Mouse (Mus musculus): Measurements from ENCODE around the gene Slc43a1.
"Not testable (repeated sequence)": the region's sequence is repeated elsewhere in the genome, so short reads cannot be mapped to it uniquely, and the experiment has no call there.

The Slc43a1 gene

DNA sequence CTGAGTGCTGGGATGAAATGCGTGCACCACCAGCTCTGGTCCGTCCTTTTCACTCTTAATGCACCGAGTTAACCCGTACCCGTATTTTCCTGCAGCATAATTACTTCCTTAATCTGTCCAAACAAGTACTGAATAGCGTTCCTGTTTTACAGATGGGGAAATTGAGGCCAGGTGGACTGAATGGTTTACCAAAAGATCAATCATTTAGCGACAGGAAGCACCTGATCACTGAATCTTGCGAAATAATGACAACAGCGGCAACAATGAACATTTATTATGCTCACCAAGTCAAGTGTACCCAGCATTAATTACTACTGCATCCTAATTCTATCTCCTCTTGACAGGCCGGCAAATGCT, at the start of gene Slc43a1:
Slc43a1 (plus strand) TSS at position 258 of the 357 bp plus-strand sequence.
- in situ Hi-C loops (cut with MboI, MseI) = no loop called here

DNA sequence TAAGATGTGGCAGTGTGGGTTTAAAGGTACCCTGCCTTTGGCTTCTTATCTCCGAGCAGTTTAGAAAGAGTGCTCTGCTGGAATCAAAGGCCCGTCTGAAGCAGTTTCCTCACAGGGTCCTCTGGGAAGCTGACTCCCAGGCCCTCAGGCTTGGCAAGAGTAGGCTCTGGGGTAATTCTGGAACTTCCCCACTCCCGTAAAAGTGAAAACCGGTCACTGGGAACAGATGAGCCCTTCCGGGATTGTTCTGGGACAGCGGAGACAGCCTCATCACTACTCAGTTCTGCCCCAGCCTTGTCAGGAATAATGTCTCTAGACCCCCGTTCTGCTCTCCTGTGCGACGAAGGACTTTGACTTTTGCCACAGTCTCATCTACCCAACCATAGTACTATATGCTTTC, 48.2 kb upstream of the Slc43a1 start:
- in situ Hi-C loops (cut with MboI, MseI) = no loop called here

DNA sequence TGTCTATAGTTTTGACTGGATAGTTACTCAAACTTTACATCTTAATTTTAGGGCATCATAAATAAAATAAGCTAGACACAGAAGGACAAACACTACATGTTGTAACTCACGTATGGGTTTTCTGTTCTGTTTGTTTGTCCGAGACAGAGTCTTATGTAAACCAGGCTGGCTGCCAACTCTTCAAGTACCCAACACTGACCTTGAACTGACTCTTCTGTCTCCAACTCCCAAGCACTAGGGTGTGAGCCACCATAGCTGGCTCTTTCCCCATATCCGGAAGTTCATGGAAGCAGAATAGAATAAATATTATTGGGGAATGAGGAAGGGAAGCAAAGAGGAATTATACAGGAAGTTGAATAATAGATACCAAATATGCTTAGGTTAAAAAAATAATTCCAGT, 46.1 kb upstream of the Slc43a1 start:
- in situ Hi-C loops (cut with MboI, MseI) = no loop called here

DNA sequence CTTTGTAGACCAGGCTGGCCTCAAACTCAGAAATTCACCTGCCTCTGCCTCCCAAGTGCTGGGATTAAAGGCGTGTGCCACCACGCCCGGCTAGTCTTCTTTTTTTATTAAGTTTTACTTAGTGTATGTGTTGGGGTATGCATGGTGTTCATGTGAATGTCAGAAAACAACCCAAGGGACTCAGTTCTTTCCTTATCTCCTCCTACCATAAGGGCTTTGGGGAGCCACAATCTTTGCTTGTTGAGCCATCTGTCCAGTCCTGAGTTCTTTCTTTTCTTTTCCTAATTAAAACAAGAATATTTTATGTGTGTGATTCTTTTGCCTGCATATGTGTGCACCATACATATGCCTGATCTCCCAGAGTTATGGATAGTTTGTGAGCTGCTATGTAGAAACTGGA, 45.5 kb upstream of the Slc43a1 start:
- in situ Hi-C loops (cut with MboI, MseI) = no loop called here

DNA sequence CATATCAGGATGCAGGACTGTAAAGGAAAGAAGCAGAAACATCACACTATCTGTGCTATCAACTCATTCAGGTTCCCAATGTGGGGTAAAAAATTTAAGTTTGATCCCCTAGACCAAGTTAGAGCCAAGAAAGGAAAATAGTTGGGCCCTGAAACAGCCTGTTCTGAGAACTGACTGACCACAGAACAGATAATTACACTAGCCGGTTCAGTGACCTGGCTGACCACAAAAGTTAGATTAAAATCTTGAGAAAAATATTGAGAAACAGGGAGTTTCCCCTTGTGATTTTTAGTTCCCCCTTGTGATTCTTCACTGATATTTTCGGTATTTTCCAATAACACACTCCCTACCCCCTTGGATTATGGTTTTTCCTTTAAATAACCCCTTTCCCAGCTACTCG, 44.8 kb upstream of the Slc43a1 start:
- in situ Hi-C loops (cut with MboI, MseI) = no loop called here

DNA sequence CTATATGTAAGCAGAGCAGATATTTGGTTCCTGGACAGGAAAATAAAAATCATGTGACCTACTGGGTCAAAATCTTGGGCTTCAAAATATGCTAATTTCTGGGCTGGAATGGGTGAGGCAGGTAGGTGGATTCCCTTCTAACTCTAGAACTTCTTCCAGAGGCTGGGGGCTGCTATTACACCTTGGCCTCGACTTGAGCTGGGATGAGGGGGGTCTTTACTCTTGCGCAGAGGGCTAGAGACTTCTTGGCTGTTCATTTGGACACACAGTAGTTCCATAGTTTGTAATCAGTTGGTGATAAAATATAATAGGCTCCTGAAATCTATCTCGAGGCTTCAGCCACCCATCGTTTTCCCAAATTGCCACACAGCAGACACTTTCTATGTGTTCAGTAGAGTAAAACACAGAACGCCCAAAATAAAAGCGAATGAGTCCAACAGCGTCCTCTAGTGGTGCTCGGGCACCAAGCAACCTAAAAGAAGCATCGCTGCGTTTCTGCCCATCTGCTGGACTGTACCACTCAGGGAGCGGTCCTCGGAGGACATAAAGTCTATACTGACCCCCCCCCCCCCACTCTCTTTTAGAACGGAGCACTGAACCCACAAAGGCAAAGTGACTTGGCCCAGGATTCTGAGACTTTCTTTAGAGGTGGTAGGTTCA, 40.7 kb upstream of the Slc43a1 start:
- in situ Hi-C loops (cut with MboI, MseI) = no loop called here

DNA sequence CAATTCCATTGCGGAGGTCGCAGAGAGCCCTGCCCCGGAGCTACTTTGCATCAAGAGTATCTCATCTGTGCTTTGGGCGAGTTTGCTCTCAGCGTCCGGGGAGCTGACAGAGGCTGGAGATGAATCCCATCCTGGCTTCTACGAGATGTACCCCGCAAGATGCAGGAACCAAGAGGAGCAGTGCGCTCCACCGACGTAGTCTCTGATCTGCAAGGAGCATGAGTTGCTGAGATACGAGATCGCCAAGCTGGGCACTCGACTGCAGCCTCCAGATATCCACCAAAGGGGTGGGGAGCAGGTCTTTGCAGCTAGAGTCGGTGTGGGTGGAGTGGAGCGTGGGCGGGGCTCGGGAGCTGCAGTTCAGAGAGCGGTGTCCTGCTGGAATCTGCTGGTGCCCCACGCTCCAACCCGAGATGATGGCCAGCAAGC, 40.1 kb upstream of the Slc43a1 start, which contains the start of gene Ube2l6:
Ube2l6 (plus strand) TSS at position 336 of the 429 bp plus-strand sequence.
- in situ Hi-C loops (cut with MboI, MseI) = no loop called here

DNA sequence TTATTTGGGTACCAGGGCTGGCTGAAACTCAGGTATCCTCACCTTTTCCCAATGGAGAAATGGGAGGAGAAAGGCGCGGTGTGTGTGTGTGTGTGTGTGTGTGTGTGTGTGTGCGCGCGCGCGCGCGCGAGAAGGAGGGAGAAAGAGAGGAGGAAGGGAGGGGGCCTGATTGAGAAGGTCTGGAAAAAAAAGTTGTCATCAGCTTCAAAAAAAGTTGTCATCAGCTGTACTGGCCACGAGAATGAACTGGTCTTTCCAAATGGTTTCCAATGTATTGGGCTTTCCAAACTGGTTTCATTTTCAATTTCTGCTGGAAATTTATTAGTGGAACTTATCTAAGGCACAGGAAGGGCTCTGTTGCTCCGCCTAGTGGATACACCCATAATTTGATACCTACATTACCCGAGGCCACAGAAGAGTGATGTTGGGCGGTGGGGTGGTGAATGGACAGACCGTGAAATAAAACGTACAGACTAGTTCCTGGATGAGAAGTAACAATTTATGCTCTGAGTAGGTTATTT, 39.5 kb upstream of the Slc43a1 start:
- in situ Hi-C loops (cut with MboI, MseI) = no loop called here

DNA sequence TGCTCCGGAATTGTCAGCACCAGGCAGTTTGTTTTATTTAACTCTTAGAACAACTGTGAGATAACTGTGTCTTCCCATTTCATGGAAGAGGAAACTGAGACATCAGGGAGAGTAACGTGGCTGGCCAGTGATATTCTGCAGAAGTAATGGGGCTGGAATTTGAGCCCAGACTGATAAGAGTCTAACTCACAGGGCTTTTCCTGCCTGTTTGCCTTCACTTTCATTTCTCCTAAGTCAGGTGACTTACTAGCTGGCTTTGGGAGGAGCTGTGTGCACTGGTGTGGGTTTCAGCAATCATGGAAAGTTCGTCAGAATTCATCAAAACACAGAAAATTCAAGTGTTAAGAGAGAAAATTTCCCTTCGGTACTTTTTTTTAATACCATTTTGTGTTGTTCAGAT, 38.3 kb upstream of the Slc43a1 start:
- in situ Hi-C loops (cut with MboI, MseI) = no loop called here

DNA sequence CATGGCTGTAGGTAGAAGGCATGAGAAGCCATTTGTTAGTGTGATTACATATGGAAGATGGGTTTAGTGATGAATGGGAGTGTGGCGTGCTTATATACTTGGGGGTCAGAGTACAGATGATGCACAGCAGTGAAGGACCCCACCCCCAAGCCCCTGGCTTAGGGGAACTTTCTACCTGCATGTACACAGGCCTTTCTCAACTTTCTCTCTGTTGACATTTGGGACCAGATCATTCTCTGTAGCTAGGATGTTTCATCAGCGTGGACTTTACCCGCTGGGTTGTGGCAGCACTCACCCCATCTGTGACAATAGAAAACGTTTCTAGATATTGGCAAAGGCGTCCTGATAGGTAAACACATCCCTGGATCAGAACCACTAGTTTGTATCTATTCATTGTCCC, 37.4 kb upstream of the Slc43a1 start:
- in situ Hi-C loops (cut with MboI, MseI) = not testable (repeated sequence)

DNA sequence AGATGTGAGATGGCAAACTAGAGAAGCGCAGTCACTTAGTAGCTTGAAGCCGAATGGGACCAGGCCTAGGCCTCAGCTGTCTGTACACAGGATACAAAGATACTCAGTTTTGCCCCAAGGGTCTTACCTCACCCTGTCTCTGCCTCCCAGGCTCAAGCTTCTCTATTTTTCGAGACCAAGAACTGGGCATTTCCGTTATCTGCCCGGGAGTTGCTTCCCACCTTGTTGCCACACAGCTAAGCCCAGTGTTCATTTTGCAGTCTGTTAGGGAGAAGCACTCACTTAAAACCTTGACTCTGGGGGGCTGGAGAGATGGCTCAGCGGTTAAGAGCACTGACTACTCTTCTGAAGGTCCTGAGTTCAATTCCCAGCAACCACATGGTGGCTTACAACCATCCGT, 34.7 kb upstream of the Slc43a1 start:
- in situ Hi-C loops (cut with MboI, MseI) = no loop called here

DNA sequence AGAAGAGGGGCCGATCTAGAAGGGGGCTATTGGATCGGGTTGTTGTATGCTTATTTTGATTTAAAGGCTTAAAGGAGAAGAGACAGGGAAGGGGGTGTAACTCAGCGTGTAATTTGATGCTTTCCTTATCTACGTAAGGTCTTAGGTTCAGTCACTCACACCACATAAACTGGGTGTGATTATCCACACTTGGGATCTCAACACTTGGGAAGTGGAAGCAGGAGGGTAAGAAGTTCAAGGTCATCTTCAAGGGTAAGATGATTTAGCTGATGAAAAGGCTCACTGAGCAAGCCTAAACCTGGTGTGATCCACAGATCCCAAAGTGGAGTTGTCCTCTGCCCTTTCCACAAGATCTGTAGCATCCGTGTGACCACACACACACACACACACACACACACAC, 32.1 kb upstream of the Slc43a1 start:
- in situ Hi-C loops (cut with MboI, MseI) = no loop called here

DNA sequence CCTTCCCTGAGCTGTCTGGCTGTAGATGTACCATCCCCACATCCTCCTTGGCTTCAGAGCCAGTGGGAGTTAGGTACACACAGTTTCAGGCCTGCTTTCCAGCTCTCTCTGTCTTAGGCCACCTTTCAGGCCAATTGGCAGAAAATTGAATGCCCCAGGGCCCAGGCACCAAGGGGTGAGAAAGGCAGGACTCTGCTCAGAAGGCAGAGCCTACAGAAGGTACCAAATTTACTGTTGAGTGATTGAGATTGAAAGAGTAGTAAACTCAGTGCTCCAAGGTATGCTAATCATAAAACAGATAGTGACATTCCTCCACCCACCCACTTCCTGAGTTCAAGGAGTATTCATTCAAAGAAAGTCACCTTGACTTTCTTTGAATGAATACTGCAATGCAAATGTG, 29.3 kb upstream of the Slc43a1 start:
- in situ Hi-C loops (cut with MboI, MseI) = no loop called here

DNA sequence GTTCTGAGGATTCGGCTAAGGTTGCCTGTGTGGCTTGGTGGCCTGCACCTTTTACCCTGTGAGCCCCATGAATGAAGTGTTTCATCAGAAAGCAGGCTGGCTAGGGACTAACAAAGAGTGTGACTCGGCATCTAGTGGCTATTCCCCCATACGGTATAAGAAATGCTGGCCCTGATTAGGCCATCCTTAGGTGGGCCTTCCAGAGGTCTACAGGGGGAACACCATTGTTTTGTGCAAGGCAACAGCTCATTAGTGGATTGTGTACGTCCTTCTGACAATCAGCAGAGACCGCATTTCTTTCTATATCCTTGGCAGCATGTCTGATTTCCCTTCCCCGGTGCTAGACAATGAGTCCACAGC, 28.1 kb upstream of the Slc43a1 start:
- in situ Hi-C loops (cut with MboI, MseI) = no loop called here

DNA sequence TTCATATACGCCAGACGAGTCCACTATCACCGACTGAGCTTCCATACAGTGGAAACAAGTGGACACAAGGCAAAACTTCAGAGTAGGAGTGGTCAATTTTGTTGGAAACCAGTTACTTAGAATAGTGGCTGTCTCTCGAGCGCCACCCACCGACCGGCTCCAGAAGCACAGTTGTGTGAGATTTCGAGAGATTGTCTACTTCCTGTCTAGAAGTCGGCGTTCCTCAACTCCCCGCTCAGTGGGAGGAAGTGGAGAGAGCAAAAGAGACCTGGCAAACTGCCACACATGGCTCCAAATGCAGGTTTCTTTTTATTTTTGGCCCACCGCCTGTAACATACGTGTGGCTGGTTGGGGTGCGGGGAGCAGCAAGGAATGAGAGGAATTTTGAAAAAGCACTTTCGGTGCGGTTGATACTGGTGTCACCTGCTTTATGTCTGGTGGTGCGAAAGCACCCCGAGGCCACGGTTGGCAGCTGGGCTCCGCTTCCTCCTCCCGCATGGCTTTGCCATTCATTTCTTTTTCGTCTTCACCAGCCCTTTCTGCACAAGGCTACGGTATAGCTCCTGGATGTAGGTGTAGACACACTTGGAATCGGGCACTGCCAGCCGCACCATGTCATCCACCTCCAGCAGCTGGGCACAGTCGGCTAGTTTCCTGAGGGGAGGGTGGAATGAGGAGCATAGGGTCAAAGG, 27.6 kb upstream of the Slc43a1 start:
- in situ Hi-C loops (cut with MboI, MseI) = no loop called here

DNA sequence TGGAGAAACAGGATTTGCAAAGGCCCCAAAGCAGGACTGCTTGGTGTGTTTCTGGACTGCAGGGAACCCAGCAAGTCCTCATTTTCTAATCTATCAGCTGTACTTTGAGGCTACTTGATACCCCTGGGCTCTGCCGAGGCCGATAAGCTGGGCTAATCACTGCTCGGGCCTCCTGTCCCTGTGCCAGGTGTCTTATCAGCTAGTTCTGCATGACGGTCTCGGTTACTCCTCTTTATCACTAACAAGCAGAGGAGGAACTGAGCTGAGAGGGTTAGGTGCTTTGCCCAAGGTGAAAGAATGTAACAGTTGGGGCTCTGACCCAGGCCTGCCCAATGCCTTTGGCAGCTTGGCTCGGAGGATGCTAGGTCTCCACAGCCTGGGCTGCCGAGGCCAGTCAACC, 26.8 kb upstream of the Slc43a1 start:
- in situ Hi-C loops (cut with MboI, MseI) = no loop called here

DNA sequence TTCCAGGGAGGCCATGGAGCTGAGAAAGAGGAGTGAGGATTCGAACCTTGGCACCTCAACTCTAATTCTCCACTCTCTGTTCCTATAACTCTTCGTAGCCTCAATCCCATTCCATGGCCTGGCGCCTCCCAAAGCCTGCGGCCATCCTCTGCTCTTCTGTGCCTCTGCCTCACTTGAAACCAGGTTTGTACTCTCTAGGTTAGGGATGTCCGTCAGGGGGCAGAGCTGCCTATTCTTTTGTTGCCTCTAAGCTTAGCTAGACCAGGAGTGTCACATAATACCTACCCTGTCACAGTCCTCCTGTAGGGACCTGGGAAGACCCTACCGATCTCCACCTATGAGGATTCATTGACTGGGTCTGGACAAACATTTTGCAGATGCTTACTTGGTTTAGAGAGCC, 26.0 kb upstream of the Slc43a1 start:
- in situ Hi-C loops (cut with MboI, MseI) = no loop called here

DNA sequence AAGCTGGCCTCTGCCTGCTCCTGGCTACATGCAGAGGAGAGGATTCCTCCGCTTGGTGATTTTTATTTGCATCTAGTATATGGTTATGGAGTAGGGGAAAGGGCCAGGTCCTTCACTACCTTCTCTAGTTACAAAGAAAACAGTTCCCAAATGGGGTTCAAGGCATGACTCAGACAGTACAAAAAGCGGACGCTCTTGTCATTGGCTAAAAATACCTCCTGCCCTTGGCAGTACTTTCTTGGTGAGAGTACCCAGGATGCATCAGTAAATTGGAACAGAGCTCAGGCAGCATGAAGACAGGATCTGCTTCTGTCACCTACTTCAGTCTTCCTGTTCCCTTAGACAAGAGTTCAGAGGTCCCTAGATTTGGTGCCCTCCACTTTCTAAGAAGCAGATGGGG, 18.8 kb upstream of the Slc43a1 start:
- in situ Hi-C loops (cut with MboI, MseI) = no loop called here

DNA sequence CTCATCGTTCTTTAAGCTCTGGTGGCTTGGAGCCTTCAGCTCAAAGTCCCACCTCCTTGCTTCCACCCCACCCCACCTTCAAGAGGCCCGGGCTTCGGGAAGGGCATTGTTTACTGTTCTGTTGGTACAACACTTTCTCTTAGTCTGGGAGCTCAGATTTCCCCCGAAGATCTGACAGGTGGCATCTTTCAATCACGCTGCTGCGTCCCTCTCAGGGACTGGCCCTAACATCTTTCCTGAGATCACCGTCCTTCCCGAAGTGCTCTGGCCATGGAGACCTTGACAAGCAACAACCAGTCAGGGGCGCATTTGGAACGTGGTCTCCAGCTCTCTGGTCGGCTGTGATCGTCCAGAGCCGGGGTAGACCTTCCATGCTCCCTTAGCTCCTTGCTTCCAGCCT, 16.1 kb upstream of the Slc43a1 start, which contains the start of gene Smtnl1:
Smtnl1 (minus strand) TSS at position 101 of the 400 bp plus-strand sequence.
- in situ Hi-C loops (cut with MboI, MseI) = no loop called here

DNA sequence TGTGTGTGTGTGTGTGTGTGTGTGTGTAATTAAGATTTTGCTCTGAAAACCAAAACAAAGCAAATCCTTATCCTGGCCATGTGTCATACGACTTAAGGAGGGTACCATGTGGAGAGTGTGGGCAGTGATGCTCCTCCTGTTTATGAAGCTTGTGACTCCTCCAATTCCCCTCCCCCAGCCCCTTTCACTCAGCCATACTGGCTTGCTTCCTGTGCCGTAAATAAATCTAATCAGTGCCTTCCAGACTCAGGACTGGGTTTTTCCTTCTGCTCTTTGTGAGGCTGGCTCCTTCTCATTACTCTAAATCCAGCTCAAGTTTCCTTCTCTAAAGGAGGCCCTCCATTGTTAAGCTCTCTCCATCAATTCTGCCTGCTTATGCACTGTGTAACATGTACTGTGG, 15.4 kb upstream of the Slc43a1 start:
- in situ Hi-C loops (cut with MboI, MseI) = no loop called here

DNA sequence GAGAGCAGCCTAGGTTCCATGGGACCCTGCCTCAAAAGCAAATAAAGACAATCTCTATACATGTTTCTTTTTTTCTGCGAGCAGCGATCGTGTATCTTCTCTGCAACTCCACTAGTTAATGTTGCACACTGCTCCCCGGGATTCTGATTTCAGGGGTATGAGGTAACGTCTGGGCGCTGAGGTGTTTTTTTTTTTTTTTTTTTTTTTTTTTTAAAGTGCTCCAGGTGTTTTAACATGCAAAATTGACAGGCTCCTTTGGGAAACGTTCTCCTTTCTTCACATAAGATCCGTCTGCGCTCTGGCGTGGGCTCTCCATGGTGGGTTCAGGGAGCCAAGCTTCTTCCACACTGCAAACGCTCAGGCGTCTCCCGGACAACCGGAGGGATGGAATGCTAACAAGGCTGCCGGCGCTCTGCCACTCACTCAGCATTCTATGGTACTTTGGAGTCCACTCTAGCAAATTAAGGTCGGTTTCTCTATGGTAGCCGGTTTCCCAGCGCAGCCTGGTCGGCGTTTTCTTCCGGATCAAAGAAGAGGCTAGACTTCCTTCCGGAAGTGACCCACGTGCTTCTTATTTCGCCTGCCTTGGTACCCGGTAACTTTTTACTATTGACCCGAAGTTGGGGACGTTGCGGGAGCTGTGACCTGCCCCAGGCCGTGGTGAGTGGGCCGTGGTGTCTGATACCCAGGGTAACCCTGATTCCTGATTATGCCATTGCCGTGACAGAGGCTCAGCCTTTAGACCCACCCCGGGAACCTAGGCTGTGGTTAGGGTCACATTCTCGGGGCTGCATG, 12.0 kb upstream of the Slc43a1 start, which contains the start of gene Timm10:
Timm10 (plus strand) TSS at position 510 of the 795 bp plus-strand sequence.
- in situ Hi-C loops (cut with MboI, MseI) = no loop called here

DNA sequence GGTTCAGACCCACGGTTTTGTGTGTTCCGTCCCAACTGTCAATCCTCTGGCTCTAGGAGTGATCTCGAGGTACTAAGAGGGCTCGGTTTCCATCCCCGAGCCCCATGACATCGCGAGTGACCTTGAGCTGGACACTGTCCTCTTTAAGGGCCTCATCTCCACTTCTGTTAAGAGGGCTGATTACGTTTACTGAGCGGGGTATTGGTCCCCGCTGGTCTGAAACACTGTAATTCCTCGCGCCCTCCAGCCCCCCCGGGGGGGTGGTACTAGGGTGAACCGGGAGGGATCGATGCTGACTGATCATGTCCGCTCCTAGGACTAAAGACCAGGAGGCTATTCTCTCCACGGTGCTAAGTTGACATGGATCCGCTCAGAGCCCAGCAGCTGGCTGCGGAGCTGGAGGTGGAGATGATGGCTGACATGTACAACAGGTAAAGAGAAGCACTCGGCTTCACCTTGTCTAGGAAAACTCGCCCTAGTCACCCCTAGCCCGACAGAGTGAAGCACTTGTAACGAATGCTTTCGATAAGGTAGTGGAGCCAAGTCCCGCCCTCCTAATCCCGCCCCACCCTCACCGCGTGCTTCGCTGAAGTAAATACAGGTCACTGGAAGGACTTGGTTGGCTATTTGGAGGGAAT, 11.2 kb upstream of the Slc43a1 start:
- in situ Hi-C loops (cut with MboI, MseI) = no loop called here
